Mouse (Mus musculus) embryo, embryonic 10.5 days (tissue): ENCODE measurements around the gene Gdf2.

Source experiments
- DNase-seq: peaks from one replicate; pipeline ENCODE4 v3.0.0-alpha.2; 2015; ENCODE audit warnings: low spot score

Gdf2 gene

GRCm38 (mm10) chr14:33940739-33941138 is at the start of gene Gdf2:
Gene Gdf2, plus strand, starts transcription at chr14:33941039.
- no peak for DNase-seq

- no peak for DNase-seq
Measured at GRCm38 (mm10) chr14:33891507-33891906, 49.3 kb upstream of the Gdf2 start.

- DNase-seq: no peak
Measured at GRCm38 (mm10) chr14:33895777-33896176, 45.1 kb upstream of the Gdf2 start.

GRCm38 (mm10) chr14:33896628-33897300 is 44.1 kb upstream of the Gdf2 start:
- peak; percentile 80 for DNase-seq

- DNase-seq: no peak
Measured at GRCm38 (mm10) chr14:33902783-33903182, 38.1 kb upstream of the Gdf2 start.

- DNase-seq: no peak
Measured at GRCm38 (mm10) chr14:33903199-33903598, 37.6 kb upstream of the Gdf2 start.

GRCm38 (mm10) chr14:33904851-33905250 is 36.0 kb upstream of the Gdf2 start:
- DNase-seq: no peak

GRCm38 (mm10) chr14:33913727-33914126 is 27.1 kb upstream of the Gdf2 start:
- peak; percentile 75 for DNase-seq

- no peak for DNase-seq
Measured at GRCm38 (mm10) chr14:33914206-33914605, 26.6 kb upstream of the Gdf2 start.

GRCm38 (mm10) chr14:33920727-33921559 is 19.9 kb upstream of the Gdf2 start:
- DNase-seq: peak; percentile 43

GRCm38 (mm10) chr14:33922771-33923167 is 18.1 kb upstream of the Gdf2 start:
- DNase-seq: no peak

GRCm38 (mm10) chr14:33923168-33924070 is 17.4 kb upstream of the Gdf2 start, which contains the start of gene Gdf10:
Gene Gdf10, plus strand, starts transcription at chr14:33923587.
- DNase-seq: peak; percentile 52

GRCm38 (mm10) chr14:33931853-33932252 is 9.0 kb upstream of the Gdf2 start:
- DNase-seq: no peak

- peak; percentile 75 for DNase-seq
Measured at GRCm38 (mm10) chr14:33932935-33933703, 7.7 kb upstream of the Gdf2 start.

- DNase-seq: peak; percentile 78
Measured at GRCm38 (mm10) chr14:33933778-33934317, 7.0 kb upstream of the Gdf2 start.

- DNase-seq: peak; percentile 87
Measured at GRCm38 (mm10) chr14:33939117-33939516, 1.7 kb upstream of the Gdf2 start.

GRCm38 (mm10) chr14:33942222-33942621 is 1.4 kb downstream of the Gdf2 start:
- no peak for DNase-seq

- no peak for DNase-seq
Measured at GRCm38 (mm10) chr14:33946125-33946524, 5.3 kb downstream of the Gdf2 start.

- no peak for DNase-seq
Measured at GRCm38 (mm10) chr14:33952233-33952981, 11.6 kb downstream of the Gdf2 start.

GRCm38 (mm10) chr14:33953761-33954160 is 12.9 kb downstream of the Gdf2 start, which contains the start of gene Rbp3:
Gene Rbp3, plus strand, starts transcription at chr14:33954003.
- no peak for DNase-seq
